Mouse (Mus musculus) v-Abl transformed pro-B cells (cell line): ENCODE measurements at regions not wholly inside any gene's neighbourhood (a gene's known extent, or its start where the extent isn't known, plus 50 kb on each side); places are given as distances from the start of the nearest gene placed in this dataset.

Source experiments
- in situ Hi-C, 2 experiments: fragments of 400-800 bp; cut with MboI; formaldehyde crosslinking; loops; one replicate each; pipeline ENCODE4 v1.15.1; 2025; ENCODE audit not compliant: unreplicated experiment in 2 of 2

GRCm38 (mm10) chr4:93477189-93477767, 142.0 kb upstream of the Tusc1 start:
- in situ Hi-C loops = no loop called here

GRCm38 (mm10) chr4:93467998-93468397, 132.7 kb upstream of the Tusc1 start:
- in situ Hi-C loops = no loop called here

GRCm38 (mm10) chr4:93467424-93467823, 132.1 kb upstream of the Tusc1 start:
- in situ Hi-C loops = no loop called here

- in situ Hi-C loops = no loop called here
Observed at GRCm38 (mm10) chr4:93451357-93451756, 116.0 kb upstream of the Tusc1 start.

DNA sequence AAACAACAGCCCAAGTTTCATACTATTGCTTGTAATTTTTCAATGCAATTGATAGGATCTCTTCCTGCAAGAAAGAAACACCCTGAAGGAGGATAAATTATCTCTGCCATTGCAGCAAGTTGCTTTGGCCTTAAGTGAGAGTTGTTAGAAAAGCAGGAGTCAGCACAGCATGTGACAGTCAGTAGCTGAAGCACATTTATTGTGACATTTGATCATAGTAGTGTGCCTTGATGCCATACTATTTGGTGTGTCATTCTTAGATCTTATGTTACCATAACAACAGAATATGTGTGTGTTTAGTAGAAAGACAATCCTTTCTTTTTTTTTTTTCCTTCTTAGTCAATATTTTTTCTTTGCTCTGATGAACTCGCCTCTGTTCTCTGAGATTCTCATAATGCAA, 115.5 kb upstream of the Tusc1 start:
- in situ Hi-C loops = no loop called here

GRCm38 (mm10) chr4:93444666-93445065, 109.4 kb upstream of the Tusc1 start:
- in situ Hi-C loops = no loop called here

- in situ Hi-C loops = no loop called here
Observed at GRCm38 (mm10) chr4:93438587-93439336, 103.5 kb upstream of the Tusc1 start.

GRCm38 (mm10) chr4:93437386-93438130, 102.2 kb upstream of the Tusc1 start:
- in situ Hi-C loops = no loop called here

GRCm38 (mm10) chr4:93412695-93413094, 77.4 kb upstream of the Tusc1 start:
- in situ Hi-C loops = no loop called here

DNA sequence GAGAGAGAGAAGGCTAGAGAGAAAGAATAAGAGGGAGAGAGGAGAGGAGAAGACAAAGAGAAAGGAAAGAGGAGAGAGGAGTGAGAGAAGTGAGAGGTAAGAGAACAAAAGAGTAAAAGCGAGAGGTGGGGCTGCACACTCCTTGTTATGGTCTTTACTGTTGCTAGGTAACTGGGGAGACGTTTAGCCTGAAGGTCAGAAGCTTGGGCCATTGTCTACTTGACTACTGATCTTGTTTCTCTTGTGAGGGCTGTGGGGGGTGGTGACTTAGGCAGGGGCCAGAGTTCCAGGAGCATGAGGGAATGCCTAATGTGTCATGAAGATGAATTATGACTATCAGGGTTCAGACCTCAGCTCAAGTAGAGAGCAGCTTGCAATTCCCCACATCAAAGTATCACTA, 71.6 kb upstream of the Tusc1 start:
- in situ Hi-C loops = no loop called here

DNA sequence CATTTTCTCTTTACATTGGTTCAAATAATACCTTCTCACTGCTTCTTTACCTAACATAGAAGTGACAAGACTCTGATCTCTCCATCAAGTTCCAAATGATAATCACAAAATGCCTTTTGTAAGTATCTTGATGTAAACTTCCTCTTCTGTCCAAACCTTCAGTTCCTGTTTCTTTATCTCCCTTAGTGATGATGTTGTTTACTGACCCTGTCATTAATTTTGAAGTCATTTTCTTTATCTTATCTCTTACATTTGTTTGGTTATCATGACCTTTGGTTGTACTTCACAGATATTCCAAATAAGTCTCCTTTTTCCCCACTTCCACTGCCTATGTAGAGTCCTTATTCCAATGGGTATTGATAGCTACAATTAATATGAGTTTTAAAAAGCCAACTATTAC, 65.3 kb upstream of the Tusc1 start:
- in situ Hi-C loops = no loop called here
